Mouse (Mus musculus) hindbrain, embryonic 15.5 days (tissue): Measurements from ENCODE around the gene Sergef. TPM values are rescaled to one million over a fixed set of nuclear protein-coding genes. Genes with fewer than 3 reads are reported as not detected.
A peak's percentile ranks its signal among the peaks of the same experiment; 100 is the strongest.

Experiments used
- ATAC-seq: fragments of 200-750 bp; cut with Nextera tagmentation; 2 replicates; pipeline ENCODE4 v1.8.0; 2017; ENCODE audit warnings: low read depth, moderate number of reproducible peaks, moderate TSS enrichment; ENCODE audit not compliant: low FRiP score
- H3K27ac ChIP-seq: fragments of 300-500 bp; sonication (generic); replicated peaks from 2 replicates; pipeline ENCODE4 v1.5.1; 2015; ENCODE audit warnings: mild to moderate bottlenecking, inconsistent platforms
- H3K27me3 ChIP-seq: fragments of 300-500 bp; sonication (generic); 2 replicates; pipeline ENCODE4 v1.6.1; 2015; ENCODE audit warnings: control low read depth, inconsistent platforms
- H3K36me3 ChIP-seq: fragments of 300-500 bp; sonication (generic); 2 replicates; pipeline ENCODE4 v1.6.1; 2015; ENCODE audit warnings: control low read depth, inconsistent platforms
- H3K4me1 ChIP-seq: fragments of 300-500 bp; sonication (generic); replicated peaks from 2 replicates; pipeline ENCODE4 v1.6.1; 2015; ENCODE audit warnings: control low read depth, inconsistent platforms
- H3K4me2 ChIP-seq: fragments of 300-500 bp; sonication (generic); 2 replicates; pipeline ENCODE4 v1.6.1; 2015; ENCODE audit warnings: moderate library complexity, mild to moderate bottlenecking, inconsistent platforms
- H3K4me3 ChIP-seq: fragments of 300-500 bp; sonication (generic); 2 replicates; pipeline ENCODE4 v1.5.1; 2015; ENCODE audit warnings: mild to moderate bottlenecking, inconsistent platforms
- H3K9ac ChIP-seq: fragments of 300-500 bp; sonication (generic); 2 replicates; pipeline ENCODE4 v1.6.1; 2015; ENCODE audit warnings: inconsistent platforms
- H3K9me3 ChIP-seq: fragments of 300-500 bp; sonication (generic); 2 replicates; pipeline ENCODE4 v1.6.1; 2016; ENCODE audit warnings: control low read depth, inconsistent platforms
- WGBS: fragments of 180-500 bp; shearing (Covaris S2); methylation state at CpG from one replicate; pipeline ENCODE4 v1.1.7; 2015; 5-methylcytosine and 5-hydroxymethylcytosine counted together
- polyA plus RNA-seq: library from polyadenylated mRNA; unstranded; fragments of >200 nt; fragmentation: Nextera tagmentation; extraction: Ambion mirVana; gene quantifications from 2 replicates; pipeline ENCODE4 v1.2.1, GENCODE M21; 2015

The Sergef gene
- polyA plus RNA-seq, 1 experiment from 2014 or later: 42.1 TPM

- Histone ChIP-seq H3K9me3 (no peaks in the 10 kb centered on the region), H3K4me2 (peak overlapping the region; percentile 47), H3K9ac (peak overlapping the region; percentile 14), H3K4me1 (peaks cover 37% of the 10 kb centered on the region), H3K27me3 (no peaks in the 10 kb centered on the region), H3K4me3 (peak overlapping the region; percentile 8), H3K36me3 (no peaks in the 10 kb centered on the region), H3K27ac (peak overlapping the region; percentile 84)
- WGBS: 19% methylated on average over 24 of the region's 24 CpGs
- ATAC-seq: peak; percentile 76
These were observed 130.0 kb downstream of the Sergef start for GRCm38 (mm10) chr7:46509391-46510310.

DNA sequence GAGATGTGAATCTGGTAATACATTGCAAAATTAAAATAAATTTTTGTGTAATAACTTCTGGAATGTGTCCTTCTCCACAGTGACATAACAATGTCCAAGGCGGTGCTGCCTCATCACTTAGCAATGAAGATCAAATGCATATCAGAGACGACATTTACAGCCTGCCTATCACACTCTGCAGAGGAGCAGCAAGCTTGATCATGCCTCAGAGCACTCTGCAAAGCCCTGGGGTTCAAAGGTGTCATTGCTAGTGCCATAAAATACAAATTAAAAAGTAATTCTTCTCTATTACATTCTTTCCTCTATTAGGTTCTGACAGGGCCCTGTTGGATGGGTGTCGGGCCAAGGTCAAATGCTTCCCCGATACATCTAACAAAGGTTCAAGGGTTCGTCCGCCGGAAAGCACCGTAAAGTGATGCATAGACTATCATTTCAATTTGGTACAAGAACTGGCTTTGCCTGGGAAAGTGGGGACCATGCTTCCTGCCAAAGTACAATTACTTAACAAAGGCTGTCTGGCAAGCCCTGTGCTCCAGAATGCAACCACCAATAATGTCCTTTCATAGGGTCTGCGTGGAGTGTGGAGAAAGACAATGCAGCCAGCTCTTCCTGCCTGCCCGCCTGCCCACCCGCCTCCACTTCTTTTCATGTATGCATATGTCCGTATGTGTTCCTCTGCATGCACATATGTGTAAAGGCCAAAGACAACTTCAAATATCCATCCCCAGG is 130.9 kb downstream of the Sergef start:
- H3K4me2 ChIP-seq: peak overlapping the region; percentile 47; the same call in 1 of the 2 replicates
- peaks cover 37% of the 10 kb centered on the region for H3K4me1 ChIP-seq
- H3K27ac ChIP-seq: peak overlapping the region; percentile 84
- ATAC-seq: no peak; the same call in 1 of the 2 replicates
- H3K4me3 ChIP-seq: no peak overlapping the region
- no peak overlapping the region for H3K9ac ChIP-seq
- no peaks in the 10 kb centered on the region for H3K9me3 ChIP-seq
- WGBS: 24% methylated on average over 12 of the region's 12 CpGs
- no peaks in the 10 kb centered on the region for H3K36me3 ChIP-seq
- H3K27me3 ChIP-seq: no peaks in the 10 kb centered on the region

DNA sequence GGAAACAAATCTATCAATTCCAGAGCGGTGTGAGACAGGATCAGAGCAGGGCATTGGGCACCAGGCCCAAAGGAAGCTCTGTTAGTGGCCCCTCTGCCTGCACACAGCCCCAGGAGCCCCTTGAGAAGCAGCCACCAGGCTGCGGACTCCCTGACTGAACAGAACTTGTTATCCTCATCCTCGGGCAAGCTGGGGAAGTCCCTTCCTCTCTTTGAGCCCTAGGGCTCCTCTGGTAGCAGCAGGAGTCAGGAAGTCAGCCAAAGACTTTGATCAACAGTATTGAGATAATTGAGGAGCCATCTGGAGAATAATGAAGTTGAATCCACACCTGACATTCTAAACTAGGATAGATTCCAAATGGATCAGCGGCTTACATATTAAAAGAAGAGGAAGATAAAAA is 135.4 kb downstream of the Sergef start:
- H3K27me3 ChIP-seq: no peaks in the 10 kb centered on the region
- H3K9me3 ChIP-seq: no peaks in the 10 kb centered on the region
- H3K4me3 ChIP-seq: no peak overlapping the region
- 61% methylated on average over 4 of the region's 4 CpGs for WGBS
- H3K36me3 ChIP-seq: no peaks in the 10 kb centered on the region
- H3K4me2 ChIP-seq: no peak overlapping the region
- H3K9ac ChIP-seq: no peak overlapping the region
- ATAC-seq: no peak
- peaks cover 8% of the 10 kb centered on the region for H3K4me1 ChIP-seq
- H3K27ac ChIP-seq: no peak overlapping the region

- Histone ChIP-seq H3K4me3 (no peak overlapping the region), H3K9me3 (no peaks in the 10 kb centered on the region), H3K9ac (no peak overlapping the region), H3K4me1 (no peaks in the 10 kb centered on the region), H3K4me2 (no peak overlapping the region), H3K27me3 (no peaks in the 10 kb centered on the region), H3K27ac (no peak overlapping the region), H3K36me3 (no peaks in the 10 kb centered on the region)
- no peak for ATAC-seq
- 88% methylated on average over 13 of the region's 13 CpGs for WGBS
These were observed 137.0 kb downstream of the Sergef start for GRCm38 (mm10) chr7:46502650-46503049.

- H3K36me3 ChIP-seq: no peaks in the 10 kb centered on the region
- H3K27ac ChIP-seq: no peak overlapping the region
- H3K4me1 ChIP-seq: no peaks in the 10 kb centered on the region
- ATAC-seq: no peak
- no peak overlapping the region for H3K9ac ChIP-seq
- H3K9me3 ChIP-seq: no peaks in the 10 kb centered on the region
- no peak overlapping the region for H3K4me2 ChIP-seq
- 90% methylated on average over 2 of the region's 2 CpGs for WGBS
- no peaks in the 10 kb centered on the region for H3K27me3 ChIP-seq
- H3K4me3 ChIP-seq: no peak overlapping the region
These were observed 138.1 kb downstream of the Sergef start for GRCm38 (mm10) chr7:46501458-46501857.

DNA sequence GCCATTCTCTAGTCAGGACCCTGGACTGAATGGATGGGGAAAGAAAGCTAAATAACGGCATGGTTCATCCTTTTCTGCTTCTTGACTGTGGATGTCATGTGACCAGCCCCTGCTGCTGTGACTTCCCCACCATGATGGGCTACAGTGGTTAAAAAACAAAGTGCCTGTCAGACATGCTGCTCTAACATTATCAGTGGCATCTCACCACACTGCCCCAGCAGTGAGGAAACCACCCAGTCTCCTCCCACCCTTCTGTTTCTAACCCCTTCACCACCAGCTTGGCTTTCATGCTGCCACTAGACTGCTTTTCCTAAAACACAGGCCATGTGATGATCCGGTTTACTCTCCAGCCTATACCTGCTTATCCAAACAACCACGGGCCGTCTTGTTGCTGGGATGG is 140.0 kb downstream of the Sergef start:
- Histone ChIP-seq H3K27me3 (no peaks in the 10 kb centered on the region), H3K9ac (no peak overlapping the region), H3K4me2 (no peak overlapping the region), H3K27ac (no peak overlapping the region), H3K4me1 (no peaks in the 10 kb centered on the region), H3K4me3 (no peak overlapping the region), H3K9me3 (no peaks in the 10 kb centered on the region), H3K36me3 (no peaks in the 10 kb centered on the region)
- WGBS: 95% methylated on average over 4 of the region's 4 CpGs
- no peak for ATAC-seq

GRCm38 (mm10) chr7:46492134-46492678 is 147.4 kb downstream of the Sergef start:
- Histone ChIP-seq H3K4me3 (no peak overlapping the region), H3K9ac (no peak overlapping the region), H3K4me1 (peaks cover 7% of the 10 kb centered on the region), H3K27ac (peak overlapping the region; percentile 44), H3K9me3 (no peaks in the 10 kb centered on the region), H3K4me2 (no peak overlapping the region), H3K36me3 (no peaks in the 10 kb centered on the region), H3K27me3 (no peaks in the 10 kb centered on the region)
- 62% methylated on average over 14 of the region's 14 CpGs for WGBS
- ATAC-seq: peak; percentile 42; the same call in 1 of the 2 replicates

- no peak overlapping the region for H3K4me3 ChIP-seq
- no peaks in the 10 kb centered on the region for H3K9me3 ChIP-seq
- peaks cover 12% of the 10 kb centered on the region for H3K4me1 ChIP-seq
- WGBS: 33% methylated on average over 4 of the region's 4 CpGs
- H3K27ac ChIP-seq: no peak overlapping the region
- H3K36me3 ChIP-seq: no peaks in the 10 kb centered on the region
- ATAC-seq: no peak
- H3K4me2 ChIP-seq: no peak overlapping the region
- H3K27me3 ChIP-seq: no peaks in the 10 kb centered on the region
- H3K9ac ChIP-seq: no peak overlapping the region
These were observed 152.3 kb downstream of the Sergef start for GRCm38 (mm10) chr7:46487354-46487753.

DNA sequence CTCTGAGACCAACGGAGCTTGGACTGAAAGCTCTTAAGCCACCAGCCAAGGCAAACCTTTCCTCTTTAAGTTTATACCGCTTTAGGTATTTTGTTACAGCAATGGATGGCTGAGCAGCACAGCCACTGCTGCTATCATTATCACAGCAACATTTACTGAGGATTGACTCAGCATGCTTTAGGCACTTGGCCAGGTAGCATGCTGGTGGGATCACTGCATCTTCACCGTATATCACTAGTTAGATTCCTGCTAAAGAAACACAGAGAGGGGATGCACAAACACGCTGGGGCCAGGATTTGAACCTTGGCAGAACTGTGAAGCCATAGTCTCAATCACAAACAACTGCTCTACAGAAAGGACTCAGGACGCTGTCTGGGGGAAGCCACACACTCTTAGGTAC is 152.8 kb downstream of the Sergef start:
- ATAC-seq: no peak
- peaks cover 6% of the 10 kb centered on the region for H3K4me1 ChIP-seq
- no peaks in the 10 kb centered on the region for H3K9me3 ChIP-seq
- no peaks in the 10 kb centered on the region for H3K36me3 ChIP-seq
- no peak overlapping the region for H3K27ac ChIP-seq
- WGBS: 76% methylated on average over 5 of the region's 5 CpGs
- no peak overlapping the region for H3K4me3 ChIP-seq
- no peaks in the 10 kb centered on the region for H3K27me3 ChIP-seq
- no peak overlapping the region for H3K9ac ChIP-seq
- H3K4me2 ChIP-seq: no peak overlapping the region

- H3K4me2 ChIP-seq: no peak overlapping the region
These were observed 155.4 kb downstream of the Sergef start for GRCm38 (mm10) chr7:46484223-46484622.

DNA sequence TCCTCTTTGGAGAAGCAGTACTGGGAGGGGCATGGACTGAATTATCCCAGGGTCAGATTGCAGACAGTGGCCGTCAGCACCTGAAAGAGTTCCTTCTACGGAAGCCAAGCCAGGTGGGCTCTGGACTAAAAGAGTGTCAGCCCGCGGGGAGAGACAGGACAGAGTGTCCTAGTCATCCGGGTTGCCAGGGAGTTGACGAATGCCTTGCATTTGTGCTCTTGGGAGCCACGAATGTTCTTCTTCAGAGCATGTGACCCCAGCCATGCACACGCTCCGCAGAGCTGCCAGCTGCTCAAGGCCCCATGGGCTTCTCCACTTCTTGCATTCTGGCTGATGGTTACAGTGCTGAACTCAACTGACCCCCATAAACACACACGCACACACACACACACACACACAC is 156.6 kb downstream of the Sergef start:
- H3K9me3 ChIP-seq: no peaks in the 10 kb centered on the region
- no peaks in the 10 kb centered on the region for H3K36me3 ChIP-seq
- no peak overlapping the region for H3K27ac ChIP-seq
- no peak overlapping the region for H3K9ac ChIP-seq
- 56% methylated on average over 10 of the region's 10 CpGs for WGBS
- H3K4me1 ChIP-seq: peaks cover 13% of the 10 kb centered on the region
- no peak overlapping the region for H3K4me3 ChIP-seq
- no peak for ATAC-seq
- H3K4me2 ChIP-seq: no peak overlapping the region
- H3K27me3 ChIP-seq: no peaks in the 10 kb centered on the region

More at GRCm38 (mm10) chr7:46484223-46484622, 155.4 kb downstream of the Sergef start:
- Histone ChIP-seq H3K9me3 (no peaks in the 10 kb centered on the region), H3K4me1 (peaks cover 13% of the 10 kb centered on the region), H3K4me3 (no peak overlapping the region), H3K9ac (no peak overlapping the region), H3K36me3 (no peaks in the 10 kb centered on the region), H3K27ac (no peak overlapping the region), H3K27me3 (no peaks in the 10 kb centered on the region)
- no peak for ATAC-seq
- 91% methylated on average over 6 of the region's 6 CpGs for WGBS

DNA sequence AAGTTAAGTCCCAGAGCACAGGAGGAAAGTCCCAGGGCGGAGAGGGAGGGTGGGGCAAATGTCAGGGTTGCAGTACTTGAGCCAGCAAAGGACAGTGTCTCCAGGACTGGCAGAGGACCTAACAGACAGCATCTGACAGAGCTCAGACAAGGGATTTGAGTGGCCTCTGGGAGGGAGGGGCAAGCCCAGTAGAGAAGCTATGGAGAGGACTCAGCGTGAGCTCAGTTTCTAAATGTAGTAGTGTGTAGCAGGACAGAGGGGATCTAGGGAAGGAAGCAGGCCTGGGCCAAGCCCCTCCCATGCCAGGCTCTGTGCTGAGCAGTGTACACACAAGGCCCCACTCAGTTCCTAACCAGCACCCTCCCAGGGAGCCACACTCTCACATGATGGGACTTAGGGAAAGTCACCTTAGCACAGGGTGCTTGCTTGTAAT is 157.5 kb downstream of the Sergef start:
- Histone ChIP-seq H3K36me3 (no peaks in the 10 kb centered on the region), H3K27me3 (no peaks in the 10 kb centered on the region), H3K9ac (no peak overlapping the region), H3K27ac (no peak overlapping the region), H3K9me3 (no peaks in the 10 kb centered on the region), H3K4me2 (no peak overlapping the region), H3K4me1 (peaks cover 13% of the 10 kb centered on the region), H3K4me3 (no peak overlapping the region)
- ATAC-seq: no peak; the same call in 1 of the 2 replicates
- 82% methylated on average over 2 of the region's 2 CpGs for WGBS
